Mouse (Mus musculus) neural tube, embryonic 12.5 days (tissue): Measurements from ENCODE around the gene Sytl3. TPM values are rescaled to one million over a fixed set of nuclear protein-coding genes. Genes with fewer than 3 reads are reported as not detected.
A peak's percentile ranks its signal among the peaks of the same experiment; 100 is the strongest.
"Not testable (repeated sequence)": the region's sequence is repeated elsewhere in the genome, so short reads cannot be mapped to it uniquely, and the experiment has no call there.

Experiments used
- ATAC-seq: fragments of 200-750 bp; cut with Nextera tagmentation; 2 replicates; pipeline ENCODE4 v1.8.0; 2017; ENCODE audit warnings: low read depth, mild to moderate bottlenecking, moderate TSS enrichment, moderate library complexity; ENCODE audit not compliant: low FRiP score
- H3K27ac ChIP-seq: fragments of 300-500 bp; sonication (generic); 2 replicates; pipeline ENCODE4 v1.5.1; 2016
- H3K27me3 ChIP-seq: fragments of 300-500 bp; sonication (generic); replicated peaks from 2 replicates; pipeline ENCODE4 v1.6.1; 2016; ENCODE audit warnings: mild to moderate bottlenecking
- H3K36me3 ChIP-seq: fragments of 300-500 bp; sonication (generic); 2 replicates; pipeline ENCODE4 v1.6.1; 2016; ENCODE audit warnings: mild to moderate bottlenecking
- H3K4me1 ChIP-seq: fragments of 300-500 bp; sonication (generic); 2 replicates; pipeline ENCODE4 v1.6.1; 2016
- H3K4me2 ChIP-seq: fragments of 300-500 bp; sonication (generic); replicated peaks from 2 replicates; pipeline ENCODE4 v1.6.1; 2016; ENCODE audit warnings: mild to moderate bottlenecking
- H3K4me3 ChIP-seq: fragments of 300-500 bp; sonication (generic); 2 replicates; pipeline ENCODE4 v1.5.1; 2016
- H3K9ac ChIP-seq: fragments of 300-500 bp; sonication (generic); 2 replicates; pipeline ENCODE4 v1.6.1; 2016; ENCODE audit warnings: mild to moderate bottlenecking
- H3K9me3 ChIP-seq: fragments of 300-500 bp; sonication (generic); 2 replicates; pipeline ENCODE4 v1.6.1; 2016; ENCODE audit warnings: mild to moderate bottlenecking
- WGBS: fragments of 180-500 bp; shearing (Covaris S2); methylation state at CpG from one replicate; pipeline ENCODE4 v1.1.7; 2016; 5-methylcytosine and 5-hydroxymethylcytosine counted together
- polyA plus RNA-seq: library from polyadenylated mRNA; unstranded; fragments of >200 nt; fragmentation: Nextera tagmentation; extraction: Ambion mirVana; gene quantifications from 2 replicates; pipeline ENCODE4 v1.2.1, GENCODE M21; 2016

Gene Sytl3
- polyA plus RNA-seq, 1 experiment from 2014 or later = 0.16 TPM

GRCm38 (mm10) chr17:6703381-6704270, 44.7 kb downstream of the Sytl3 start:
- H3K27me3 ChIP-seq, H3K4me1 ChIP-seq, H3K36me3 ChIP-seq, H3K27ac ChIP-seq, H3K9ac ChIP-seq, H3K4me3 ChIP-seq, H3K4me2 ChIP-seq, H3K9me3 ChIP-seq: not testable (repeated sequence)
- 28% methylated on average over 9 of the region's 9 CpGs for WGBS
- ATAC-seq = peak; percentile 90

GRCm38 (mm10) chr17:6706448-6706847, 47.6 kb downstream of the Sytl3 start:
- not testable (repeated sequence) for H3K4me3 ChIP-seq, H3K27ac ChIP-seq, H3K4me2 ChIP-seq, H3K4me1 ChIP-seq, ATAC-seq, H3K9me3 ChIP-seq, H3K36me3 ChIP-seq, H3K9ac ChIP-seq, H3K27me3 ChIP-seq
- WGBS = 87% methylated on average over 5 of the region's 5 CpGs

- not testable (repeated sequence) for H3K4me2 ChIP-seq, H3K27me3 ChIP-seq, H3K9me3 ChIP-seq, H3K36me3 ChIP-seq, H3K27ac ChIP-seq, ATAC-seq, H3K9ac ChIP-seq, H3K4me3 ChIP-seq, H3K4me1 ChIP-seq
- WGBS = 93% methylated on average over 5 of the region's 5 CpGs
Observed at GRCm38 (mm10) chr17:6707422-6707821, 48.5 kb downstream of the Sytl3 start.

GRCm38 (mm10) chr17:6708194-6708593, 49.3 kb downstream of the Sytl3 start:
- WGBS = 82% methylated on average over 2 of the region's 2 CpGs
- not testable (repeated sequence) for ATAC-seq

GRCm38 (mm10) chr17:6713483-6713882, 54.6 kb downstream of the Sytl3 start:
- not testable (repeated sequence) for H3K4me2 ChIP-seq, H3K27me3 ChIP-seq, H3K4me1 ChIP-seq, H3K9me3 ChIP-seq, H3K36me3 ChIP-seq, ATAC-seq, H3K9ac ChIP-seq, H3K27ac ChIP-seq, H3K4me3 ChIP-seq
- WGBS = 89% methylated on average over 2 of the region's 2 CpGs

More at GRCm38 (mm10) chr17:6708194-6708593, 49.3 kb downstream of the Sytl3 start:
- not testable (repeated sequence) for H3K4me1 ChIP-seq, H3K36me3 ChIP-seq, H3K27ac ChIP-seq, H3K4me2 ChIP-seq, H3K9me3 ChIP-seq, H3K9ac ChIP-seq, H3K4me3 ChIP-seq, H3K27me3 ChIP-seq

GRCm38 (mm10) chr17:6713944-6714343, 55.1 kb downstream of the Sytl3 start:
- not testable (repeated sequence) for H3K9me3 ChIP-seq, H3K4me3 ChIP-seq, H3K27me3 ChIP-seq, H3K9ac ChIP-seq, H3K4me2 ChIP-seq, H3K27ac ChIP-seq, H3K4me1 ChIP-seq, ATAC-seq, H3K36me3 ChIP-seq
- WGBS = 78% methylated on average over 8 of the region's 8 CpGs

- Histone ChIP-seq H3K4me3 (no peak overlapping the region), H3K27ac (no peak overlapping the region), H3K4me2 (no peak overlapping the region), H3K4me1 (0 out of 2 replicates have a peak, but pooled peaks cover 5% of the 10 kb centered on the region), H3K9me3 (no peaks in the 10 kb centered on the region), H3K36me3 (no peaks in the 10 kb centered on the region), H3K9ac (no peak overlapping the region), H3K27me3 (no peaks in the 10 kb centered on the region)
- 94% methylated on average over 12 of the region's 12 CpGs for WGBS
- ATAC-seq = no peak
Observed at GRCm38 (mm10) chr17:6727996-6728610, 69.2 kb downstream of the Sytl3 start.

- ATAC-seq = 0 out of 2 replicates have a peak, but pooled peaks have one; percentile 44
- Histone ChIP-seq H3K9ac (no peak overlapping the region), H3K4me2 (no peak overlapping the region), H3K9me3 (no peaks in the 10 kb centered on the region), H3K27me3 (no peaks in the 10 kb centered on the region), H3K36me3 (no peaks in the 10 kb centered on the region), H3K4me1 (0 out of 2 replicates have a peak, but pooled peaks cover 5% of the 10 kb centered on the region), H3K27ac (no peak overlapping the region), H3K4me3 (no peak overlapping the region)
- WGBS = 18% methylated on average over 6 of the region's 6 CpGs
Observed at GRCm38 (mm10) chr17:6729244-6729742, 70.4 kb downstream of the Sytl3 start.

- WGBS = 79% methylated on average over 8 of the region's 8 CpGs
Observed at GRCm38 (mm10) chr17:6731132-6731531, 72.2 kb downstream of the Sytl3 start.

GRCm38 (mm10) chr17:6731634-6732033, 72.7 kb downstream of the Sytl3 start:
- no peak overlapping the region for H3K27ac ChIP-seq
- H3K9ac ChIP-seq = no peak overlapping the region
- H3K4me1 ChIP-seq = 0 out of 2 replicates have a peak, but pooled peaks cover 5% of the 10 kb centered on the region
- H3K9me3 ChIP-seq = no peaks in the 10 kb centered on the region
- H3K36me3 ChIP-seq = no peaks in the 10 kb centered on the region
- ATAC-seq = no peak
- H3K27me3 ChIP-seq = no peaks in the 10 kb centered on the region
- H3K4me2 ChIP-seq = no peak overlapping the region
- WGBS = 80% methylated on average over 12 of the region's 12 CpGs
- H3K4me3 ChIP-seq = no peak overlapping the region

More at GRCm38 (mm10) chr17:6731132-6731531, 72.2 kb downstream of the Sytl3 start:
- Histone ChIP-seq H3K27ac (no peak overlapping the region), H3K4me3 (no peak overlapping the region), H3K9me3 (no peaks in the 10 kb centered on the region), H3K4me2 (no peak overlapping the region), H3K36me3 (no peaks in the 10 kb centered on the region), H3K9ac (no peak overlapping the region), H3K4me1 (0 out of 2 replicates have a peak, but pooled peaks cover 5% of the 10 kb centered on the region), H3K27me3 (no peaks in the 10 kb centered on the region)
- ATAC-seq = no peak

GRCm38 (mm10) chr17:6732665-6733064, 73.8 kb downstream of the Sytl3 start:
- no peak overlapping the region for H3K9ac ChIP-seq
- 97% methylated on average over 4 of the region's 4 CpGs for WGBS
- no peak overlapping the region for H3K4me3 ChIP-seq
- H3K4me1 ChIP-seq = peaks cover 10% of the 10 kb centered on the region; the same call in 1 of the 2 replicates
- H3K9me3 ChIP-seq = no peaks in the 10 kb centered on the region
- no peaks in the 10 kb centered on the region for H3K36me3 ChIP-seq
- ATAC-seq = no peak
- H3K27me3 ChIP-seq = no peaks in the 10 kb centered on the region
- no peak overlapping the region for H3K4me2 ChIP-seq
- H3K27ac ChIP-seq = no peak overlapping the region

- peaks cover 3% of the 10 kb centered on the region; the same call in 1 of the 2 replicates for H3K36me3 ChIP-seq
- no peak overlapping the region for H3K9ac ChIP-seq
- no peak overlapping the region for H3K4me2 ChIP-seq
- H3K9me3 ChIP-seq = no peaks in the 10 kb centered on the region
- no peak overlapping the region for H3K27ac ChIP-seq
- 93% methylated on average over 10 of the region's 10 CpGs for WGBS
- H3K4me3 ChIP-seq = no peak overlapping the region
- H3K27me3 ChIP-seq = no peaks in the 10 kb centered on the region
- H3K4me1 ChIP-seq = peaks cover 10% of the 10 kb centered on the region; the same call in 1 of the 2 replicates
- ATAC-seq = no peak
Observed at GRCm38 (mm10) chr17:6733322-6733875, 74.5 kb downstream of the Sytl3 start.
